Mouse (Mus musculus): ENCODE measurements at regions not wholly inside any gene's neighbourhood (a gene's known extent, or its start where the extent isn't known, plus 50 kb on each side); places are given as distances from the start of the nearest gene placed in this dataset.

DNA sequence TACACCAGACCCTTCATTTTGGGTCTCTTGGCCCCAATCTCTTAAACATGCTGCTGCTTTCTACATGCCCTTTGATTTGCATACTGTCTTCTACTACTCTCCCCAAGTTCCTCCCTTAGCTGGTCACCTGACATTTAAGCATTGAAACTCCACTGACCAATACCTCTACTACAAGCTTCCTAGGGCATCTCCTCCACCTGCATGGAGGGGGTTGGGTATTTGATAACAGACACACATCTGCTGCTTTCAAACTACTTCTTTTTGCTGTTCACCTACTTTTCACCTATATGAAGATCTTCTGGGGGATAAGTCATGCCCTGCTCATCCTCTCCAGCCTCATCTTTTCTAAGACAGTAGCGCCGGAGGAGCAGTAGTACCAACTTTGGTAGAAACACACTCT, 249.9 kb upstream of the Jun start:
- Histone ChIP-seq H3K4me2 (replicated peaks) (no peak overlapping the region), H3K9me3 (no peaks in the 10 kb centered on the region), H3K27ac (no peak overlapping the region), H3K36me3 (no peaks in the 10 kb centered on the region), H3K27me3 (no peaks in the 10 kb centered on the region), H3K4me3 (no peak overlapping the region), H3K9ac (no peak overlapping the region), H3K4me1 (peaks cover 8% of the 10 kb centered on the region)
- no peak for ATAC-seq (ENCODE audit: low FRiP score, low read depth)
- WGBS = 96% methylated on average over 2 of the region's 2 CpGs

DNA sequence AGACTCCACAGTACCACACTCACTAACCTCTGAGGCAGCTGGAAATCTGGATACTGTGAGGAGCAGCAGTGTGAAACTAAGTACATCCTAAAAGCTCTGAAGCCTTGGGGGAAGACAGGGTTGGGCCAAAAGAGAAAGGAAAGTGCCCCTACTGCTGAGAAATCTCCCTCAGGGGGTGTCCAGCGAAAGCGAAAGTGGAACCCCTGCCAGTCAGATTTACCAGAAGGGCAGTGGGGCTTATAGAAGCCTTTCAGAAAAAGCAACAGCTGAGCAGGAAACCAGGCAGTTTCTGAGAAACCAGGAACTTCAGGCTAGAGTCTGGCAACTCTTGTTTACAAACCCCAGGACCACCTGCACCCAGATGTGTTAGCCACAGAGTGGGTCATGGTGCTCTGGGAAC, 251.3 kb upstream of the Jun start:
- no peaks in the 10 kb centered on the region for H3K36me3 ChIP-seq
- H3K9me3 ChIP-seq = no peaks in the 10 kb centered on the region
- ATAC-seq (ENCODE audit: low FRiP score, low read depth) = no peak
- H3K27me3 ChIP-seq = no peaks in the 10 kb centered on the region
- 39% methylated on average over 2 of the region's 2 CpGs for WGBS
- H3K4me3 ChIP-seq = no peak overlapping the region
- peak overlapping the region; percentile 17; the same call in 1 of the 2 replicates for H3K4me2 ChIP-seq (replicated peaks)
- peaks cover 9% of the 10 kb centered on the region for H3K4me1 ChIP-seq
- no peak overlapping the region; the same call in 1 of the 2 replicates for H3K27ac ChIP-seq
- H3K9ac ChIP-seq = 0 out of 2 replicates have a peak overlapping the region, but pooled peaks have one; percentile 1

DNA sequence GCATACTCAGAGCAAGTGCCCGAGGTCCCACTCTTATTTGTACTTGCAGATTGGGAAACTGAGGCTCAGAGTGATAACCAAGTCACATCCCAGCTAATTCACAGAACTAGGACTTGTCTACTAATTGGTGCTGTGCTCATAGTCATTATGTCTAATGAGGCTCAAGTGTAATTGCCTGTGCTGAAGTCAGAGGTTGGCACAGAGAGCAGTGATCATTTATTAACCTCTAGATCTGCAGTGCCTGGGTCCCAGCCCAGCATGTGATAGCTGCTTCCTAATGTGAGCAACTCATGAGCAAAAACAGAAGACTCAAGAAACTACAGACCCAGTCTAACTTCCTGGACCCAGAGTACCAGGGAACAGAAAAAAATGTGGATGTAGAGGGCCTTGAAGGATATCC, 252.0 kb upstream of the Jun start:
- WGBS = 87% methylated on average over 1 of the region's 1 CpGs
- H3K27me3 ChIP-seq = no peaks in the 10 kb centered on the region
- H3K4me3 ChIP-seq = no peak overlapping the region
- H3K4me1 ChIP-seq = peaks cover 13% of the 10 kb centered on the region
- no peak overlapping the region for H3K9ac ChIP-seq
- no peaks in the 10 kb centered on the region for H3K36me3 ChIP-seq
- H3K27ac ChIP-seq = no peak overlapping the region
- no peaks in the 10 kb centered on the region for H3K9me3 ChIP-seq
- ATAC-seq (ENCODE audit: low FRiP score, low read depth) = no peak
- H3K4me2 ChIP-seq (replicated peaks) = no peak overlapping the region

DNA sequence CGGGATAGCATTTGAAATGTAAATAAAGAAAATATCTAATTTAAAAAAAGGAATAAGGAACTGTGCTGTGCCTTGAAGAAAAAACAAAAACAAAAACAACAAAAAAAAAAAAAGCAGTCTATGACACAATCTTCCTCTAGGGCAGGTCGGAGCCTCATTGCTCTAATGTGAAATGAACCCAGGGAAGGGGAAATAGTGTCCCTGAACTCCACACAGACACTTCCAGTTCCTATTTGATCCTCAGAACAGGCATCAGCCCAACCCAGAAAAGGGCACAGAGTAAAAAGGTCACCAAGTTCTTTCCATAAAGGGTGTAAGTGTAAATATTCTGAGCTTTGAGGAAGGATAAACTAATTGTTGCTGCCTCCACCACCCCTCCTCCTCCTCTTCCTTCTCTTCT, 250.2 kb upstream of the Fggy start:
- Histone ChIP-seq H3K9me3 (no peaks in the 10 kb centered on the region), H3K4me1 (peaks cover 18% of the 10 kb centered on the region), H3K27me3 (no peaks in the 10 kb centered on the region), H3K36me3 (no peaks in the 10 kb centered on the region), H3K27ac (no peak overlapping the region), H3K9ac (no peak overlapping the region), H3K4me3 (no peak overlapping the region), H3K4me2 (replicated peaks) (no peak overlapping the region)
- 89% methylated on average over 2 of the region's 2 CpGs for whole genome bisulfite sequencing
- no peak for ATAC-seq (ENCODE audit: low FRiP score, low read depth)

DNA sequence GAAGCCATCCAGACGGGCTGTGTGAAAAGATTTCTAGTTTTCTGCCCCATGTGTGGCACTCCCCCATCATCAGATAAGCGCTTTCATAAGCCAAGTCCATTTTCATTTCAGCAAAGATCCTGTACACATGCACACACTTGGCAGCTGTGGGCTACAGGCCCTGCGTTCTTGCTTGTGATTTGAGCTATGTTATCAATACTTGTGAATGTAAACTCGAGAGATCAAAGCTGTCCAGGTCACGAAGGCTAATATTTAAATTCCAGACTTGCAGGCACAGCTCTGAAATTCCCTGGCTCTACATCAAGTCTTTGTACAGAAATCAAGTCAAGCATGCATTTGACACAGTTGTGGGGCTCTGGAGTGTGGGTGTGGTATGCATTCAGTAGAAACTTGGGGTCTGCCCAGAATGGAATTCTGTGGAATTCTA, 248.8 kb upstream of the Fggy start:
- H3K4me2 ChIP-seq (replicated peaks) = no peak overlapping the region
- H3K4me3 ChIP-seq = no peak overlapping the region
- H3K36me3 ChIP-seq = no peaks in the 10 kb centered on the region
- no peak overlapping the region for H3K27ac ChIP-seq
- H3K27me3 ChIP-seq = no peaks in the 10 kb centered on the region
- 50% methylated on average over 5 of the region's 5 CpGs for WGBS
- peaks cover 13% of the 10 kb centered on the region for H3K4me1 ChIP-seq
- peak; percentile 44; the same call in 1 of the 2 replicates for ATAC-seq (ENCODE audit: low FRiP score, low read depth)
- H3K9ac ChIP-seq = no peak overlapping the region
- H3K9me3 ChIP-seq = no peaks in the 10 kb centered on the region

DNA sequence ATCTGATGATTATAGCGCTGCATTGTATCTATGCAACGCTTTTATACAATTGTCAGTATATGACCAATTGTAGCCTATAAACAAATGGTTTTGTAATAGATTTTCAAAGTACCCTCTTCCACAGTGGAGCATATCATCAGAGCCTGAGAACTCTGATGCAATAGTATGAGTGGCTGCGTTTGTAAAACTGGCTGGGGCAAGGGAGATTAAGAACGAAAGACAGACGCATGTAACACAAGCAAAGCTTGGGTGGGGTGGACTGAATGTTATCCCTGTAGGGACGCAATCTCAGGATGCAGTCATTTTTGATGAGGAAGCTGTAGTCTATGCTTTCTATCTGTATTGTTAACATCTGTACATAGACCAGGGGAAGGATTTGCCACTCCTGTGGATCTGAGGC, 246.9 kb upstream of the Fggy start:
- no peak for ATAC-seq (ENCODE audit: low FRiP score, low read depth)
- H3K36me3 ChIP-seq = no peaks in the 10 kb centered on the region
- WGBS = 82% methylated on average over 6 of the region's 6 CpGs

DNA sequence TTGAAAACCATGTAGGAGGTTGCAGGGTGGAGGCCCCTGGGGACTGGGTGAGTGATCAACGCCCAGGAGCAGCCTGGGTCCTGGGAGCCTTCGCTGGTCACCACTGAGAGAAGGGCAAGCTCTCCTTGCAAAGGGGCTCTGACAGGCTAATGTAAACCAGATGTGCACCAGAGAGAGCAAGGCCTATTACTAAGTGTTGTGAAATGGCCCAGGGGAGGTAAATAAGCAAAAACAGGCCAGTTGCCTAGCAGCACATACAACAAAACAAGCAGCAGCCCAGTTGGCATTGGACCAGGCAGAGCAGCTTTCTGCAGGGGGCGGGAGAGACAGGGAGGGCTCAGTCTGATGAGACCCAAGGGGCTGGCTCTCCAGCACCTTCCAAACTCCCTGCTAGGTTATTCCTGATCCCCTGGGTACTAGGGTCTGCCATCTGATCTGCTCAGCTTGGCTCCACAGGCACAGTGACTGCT, 239.5 kb upstream of the Fggy start:
- Histone ChIP-seq H3K27me3 (no peaks in the 10 kb centered on the region), H3K4me2 (replicated peaks) (peak overlapping the region; percentile 39), H3K4me1 (peaks cover 30% of the 10 kb centered on the region), H3K27ac (peak overlapping the region; percentile 66), H3K9ac (no peak overlapping the region), H3K4me3 (no peak overlapping the region), H3K36me3 (no peaks in the 10 kb centered on the region), H3K9me3 (no peaks in the 10 kb centered on the region)
- peak; percentile 92 for ATAC-seq (ENCODE audit: low FRiP score, low read depth)
- WGBS = 6% methylated on average over 3 of the region's 3 CpGs

More for the DNA sequence above, 246.9 kb upstream of the Fggy start:
- Histone ChIP-seq H3K4me3 (no peak overlapping the region), H3K9me3 (no peaks in the 10 kb centered on the region), H3K27ac (no peak overlapping the region), H3K4me2 (replicated peaks) (no peak overlapping the region), H3K27me3 (no peaks in the 10 kb centered on the region), H3K9ac (no peak overlapping the region), H3K4me1 (peaks cover 11% of the 10 kb centered on the region; the same call in 1 of the 2 replicates)

DNA sequence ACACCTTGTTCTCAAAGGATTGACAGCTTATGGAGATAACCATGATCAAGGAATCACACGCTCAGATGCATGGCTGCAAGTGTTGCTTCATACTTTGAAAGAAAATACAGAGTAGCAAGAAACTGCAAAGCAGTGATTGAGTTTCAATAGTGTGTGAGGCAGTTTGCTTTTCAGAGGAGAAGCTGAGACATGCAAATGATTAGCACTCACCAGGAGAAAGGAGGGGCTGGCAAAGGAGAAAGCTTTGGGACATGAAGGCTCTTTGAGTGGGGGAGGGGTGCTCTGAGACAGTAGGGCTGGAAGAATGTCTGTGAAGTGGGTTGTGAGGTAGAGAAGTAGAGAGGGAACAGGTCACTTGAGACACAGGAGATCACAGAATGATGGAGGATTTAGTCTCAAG, 238.7 kb upstream of the Fggy start:
- Histone ChIP-seq H3K4me1 (peaks cover 30% of the 10 kb centered on the region), H3K4me2 (replicated peaks) (peak overlapping the region; percentile 39), H3K27me3 (no peaks in the 10 kb centered on the region), H3K36me3 (no peaks in the 10 kb centered on the region), H3K27ac (peak overlapping the region; percentile 66), H3K9me3 (no peaks in the 10 kb centered on the region), H3K4me3 (no peak overlapping the region), H3K9ac (no peak overlapping the region)
- WGBS = 14% methylated on average over 1 of the region's 1 CpGs
- peak; percentile 18; the same call in 1 of the 2 replicates for ATAC-seq (ENCODE audit: low FRiP score, low read depth)

DNA sequence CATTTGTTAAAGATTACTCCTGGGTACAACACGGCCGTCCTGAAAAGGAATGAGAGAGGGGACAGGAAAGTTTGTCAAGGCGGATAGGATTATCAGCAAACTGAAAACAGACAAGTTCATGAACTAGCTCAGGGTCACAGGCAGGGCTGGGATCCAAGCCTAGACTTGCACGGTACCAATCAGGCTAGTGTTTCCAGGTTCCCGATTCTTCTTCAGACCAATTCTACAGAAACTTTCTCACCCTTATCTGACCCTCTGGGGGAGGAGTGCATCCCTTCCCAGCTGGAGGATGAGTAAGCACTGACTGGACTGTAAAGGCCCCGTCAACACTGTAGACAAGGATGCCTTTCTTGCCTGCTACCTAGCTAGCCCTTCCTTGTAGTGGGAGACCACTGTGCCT, 238.3 kb upstream of the Fggy start:
- Histone ChIP-seq H3K4me1 (peaks cover 30% of the 10 kb centered on the region), H3K27me3 (no peaks in the 10 kb centered on the region), H3K4me2 (replicated peaks) (no peak overlapping the region), H3K9ac (no peak overlapping the region), H3K27ac (no peak overlapping the region), H3K4me3 (no peak overlapping the region), H3K9me3 (no peaks in the 10 kb centered on the region), H3K36me3 (no peaks in the 10 kb centered on the region)
- no peak for ATAC-seq (ENCODE audit: low FRiP score, low read depth)
- WGBS = 13% methylated on average over 6 of the region's 6 CpGs

DNA sequence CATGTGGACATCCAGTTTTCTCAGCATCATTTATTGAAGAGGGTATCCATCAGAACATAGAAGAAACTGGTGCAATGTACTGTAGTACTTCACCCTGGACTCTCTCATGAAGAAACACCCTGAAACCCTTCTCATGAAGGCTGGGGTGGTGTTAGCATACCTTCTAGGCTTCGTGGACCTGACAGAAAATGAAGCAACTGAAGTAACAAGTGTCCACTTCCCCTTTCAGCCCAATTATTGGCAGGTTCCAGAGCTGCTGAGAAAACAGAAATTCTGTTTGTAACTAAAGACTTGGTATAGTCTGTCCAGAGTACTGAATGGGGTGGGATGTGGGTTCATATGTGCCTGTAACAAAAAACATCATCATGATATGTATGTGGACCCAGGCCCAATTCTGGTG, 231.4 kb upstream of the Fggy start:
- 79% methylated on average over 1 of the region's 1 CpGs for WGBS

DNA sequence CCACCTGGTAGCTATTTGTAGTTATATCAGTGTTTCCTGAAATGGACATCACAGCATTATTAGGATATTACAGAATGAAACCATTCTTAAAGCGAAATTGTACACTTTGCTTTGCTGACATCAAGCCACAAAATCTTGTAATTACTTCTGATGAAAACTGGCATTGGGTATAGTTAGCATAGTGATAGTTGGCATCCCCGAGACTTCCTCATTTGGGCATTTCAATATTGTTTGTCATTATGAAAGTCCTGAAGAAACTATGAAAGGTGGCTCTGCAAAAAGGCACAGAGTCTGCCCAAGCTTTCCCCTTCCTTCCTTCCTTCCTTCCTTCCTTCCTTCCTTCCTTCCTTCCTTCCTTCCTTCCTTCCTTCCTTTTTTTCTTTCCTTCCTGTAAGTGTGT, 217.5 kb upstream of the Fggy start:
- H3K27me3 ChIP-seq = no peaks in the 10 kb centered on the region
- no peak overlapping the region for H3K9ac ChIP-seq
- no peak overlapping the region for H3K27ac ChIP-seq
- no peak overlapping the region for H3K4me2 ChIP-seq (replicated peaks)
- ATAC-seq (ENCODE audit: low FRiP score, low read depth) = no peak
- H3K9me3 ChIP-seq = peaks cover 15% of the 10 kb centered on the region; the same call in 1 of the 2 replicates
- WGBS = 84% methylated on average over 2 of the region's 2 CpGs
- no peaks in the 10 kb centered on the region for H3K36me3 ChIP-seq
- H3K4me3 ChIP-seq = no peak overlapping the region
- no peaks in the 10 kb centered on the region for H3K4me1 ChIP-seq

More for the DNA sequence above, 231.4 kb upstream of the Fggy start:
- Histone ChIP-seq H3K4me3 (no peak overlapping the region), H3K4me1 (no peaks in the 10 kb centered on the region), H3K9me3 (no peaks in the 10 kb centered on the region), H3K27me3 (no peaks in the 10 kb centered on the region), H3K4me2 (replicated peaks) (no peak overlapping the region), H3K27ac (no peak overlapping the region), H3K36me3 (no peaks in the 10 kb centered on the region), H3K9ac (no peak overlapping the region)
- no peak for ATAC-seq (ENCODE audit: low FRiP score, low read depth)

DNA sequence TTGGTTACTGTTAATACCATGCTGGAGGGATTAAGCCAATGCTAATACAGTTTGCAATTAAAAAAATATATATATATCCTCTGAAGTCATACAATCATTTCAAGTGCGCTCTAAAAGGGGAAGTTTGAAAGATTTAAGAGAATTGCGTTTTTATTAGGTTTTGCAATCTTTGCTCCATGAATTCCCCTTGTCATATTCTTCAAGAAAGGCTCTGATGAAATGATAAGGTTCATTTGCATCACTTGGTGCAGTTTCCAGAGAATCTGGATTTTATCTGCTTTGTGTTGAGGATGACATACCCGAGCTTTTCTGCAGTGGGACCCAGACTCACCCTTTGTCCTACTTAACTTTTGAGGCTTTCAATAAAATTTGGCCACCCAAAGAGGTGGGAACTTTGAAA, 216.4 kb upstream of the Fggy start:
- no peak overlapping the region for H3K4me2 ChIP-seq (replicated peaks)
- no peak overlapping the region for H3K9ac ChIP-seq
- 72% methylated on average over 3 of the region's 3 CpGs for WGBS
- H3K4me1 ChIP-seq = peaks cover 5% of the 10 kb centered on the region
- H3K9me3 ChIP-seq = peaks cover 13% of the 10 kb centered on the region; the same call in 1 of the 2 replicates
- no peak overlapping the region for H3K27ac ChIP-seq
- H3K4me3 ChIP-seq = no peak overlapping the region
- no peak for ATAC-seq (ENCODE audit: low FRiP score, low read depth)
- H3K36me3 ChIP-seq = no peaks in the 10 kb centered on the region
- no peaks in the 10 kb centered on the region for H3K27me3 ChIP-seq

DNA sequence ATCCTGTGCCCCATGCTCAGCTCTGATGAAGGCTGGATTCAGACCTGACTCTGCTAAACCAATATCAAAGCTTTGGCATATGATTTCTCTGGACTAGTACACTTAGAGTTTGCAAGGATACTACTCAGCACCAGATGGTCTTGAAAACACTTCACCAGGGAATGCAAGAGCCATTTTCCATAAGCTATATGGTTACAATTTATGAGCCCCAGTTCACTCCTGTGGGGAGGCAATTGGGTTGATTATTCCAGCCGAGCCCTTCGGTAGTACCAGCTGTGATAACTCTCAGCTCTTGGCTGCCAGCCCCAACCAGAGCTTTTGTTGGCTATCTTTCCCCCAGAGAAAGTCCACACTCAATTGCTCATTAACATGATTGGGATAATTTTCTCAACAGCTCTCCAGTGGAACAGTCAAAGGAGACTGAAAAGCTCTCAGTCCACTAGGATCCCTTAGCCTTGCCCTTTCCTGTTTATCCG, 210.5 kb upstream of the Fggy start:
- H3K27me3 ChIP-seq = no peaks in the 10 kb centered on the region
- H3K4me1 ChIP-seq = peaks cover 22% of the 10 kb centered on the region
- H3K36me3 ChIP-seq = no peaks in the 10 kb centered on the region
- H3K27ac ChIP-seq = peak overlapping the region; percentile 48; the same call in 1 of the 2 replicates
- no peaks in the 10 kb centered on the region for H3K9me3 ChIP-seq
- WGBS = 27% methylated on average over 3 of the region's 3 CpGs
- no peak overlapping the region for H3K9ac ChIP-seq
- peak; percentile 91 for ATAC-seq (ENCODE audit: low FRiP score, low read depth)
- 0 out of 2 replicates have a peak overlapping the region, but pooled peaks have one; percentile 3 for H3K4me2 ChIP-seq (replicated peaks)
- H3K4me3 ChIP-seq = no peak overlapping the region

All from limb, embryonic 13.5 days (tissue).